Comparison of ENCODE assay signal across 14 mouse cellular contexts in genomic region chr17:24532045-24532444, GRCm38 (mm10). TPM values are rescaled to one million over a fixed set of nuclear protein-coding genes. Genes with fewer than 3 reads are reported as not detected.
DNase-seq lines count a peak whose midpoint lies in the region; ATAC-seq and TF ChIP-seq lines count a peak whose summit lies in the region.
"Had no signal": no experiment of that assay in that cellular context is flagged by ENCODE, and none has a peak within 500 bp of the region (broad histone marks: within the 10 kb centered on the region; RNA-seq: fewer than 3 reads in every experiment).

No protein-coding gene starts in this region.

- H3K36me3 ChIP-seq in hindbrain, embryonic 10.5 days = peaks cover 26% of the 10 kb centered on the region
- H3K36me3 ChIP-seq in hindbrain, embryonic 14.5 days (replicated peaks; ENCODE audit: control insufficient read depth, insufficient read depth) = peaks cover 17% of the 10 kb centered on the region
- H3K36me3 ChIP-seq in midbrain, embryonic 10.5 days = peaks cover 21% of the 10 kb centered on the region
- no peaks in the 10 kb centered on the region for H3K36me3 ChIP-seq in midbrain, postnatal 0 days (ENCODE audit: insufficient read depth, low read length)
- peaks cover 10% of the 10 kb centered on the region; the same call in 1 of the 2 replicates for H3K36me3 ChIP-seq in forebrain, postnatal 0 days (ENCODE audit: insufficient read depth)
- no peaks in the 10 kb centered on the region; the same call in 1 of the 2 replicates for H3K36me3 ChIP-seq in midbrain, embryonic 16.5 days (ENCODE audit: control insufficient read depth, insufficient read depth, low read length)

- no peak overlapping the region for H3K9ac ChIP-seq in hindbrain, embryonic 14.5 days
- no peak overlapping the region for H3K9ac ChIP-seq in midbrain, postnatal 0 days (replicated peaks; ENCODE audit: low read length, poor library complexity, severe bottlenecking)
- 0 out of 2 replicates have a peak overlapping the region, but pooled peaks have one; percentile 6 for H3K9ac ChIP-seq in forebrain, postnatal 0 days
- H3K9ac ChIP-seq in midbrain, embryonic 16.5 days (ENCODE audit: low read depth, low read length) = peak overlapping the region; percentile 31

- H3K27ac ChIP-seq in hindbrain, embryonic 10.5 days = no peak overlapping the region
- no peak overlapping the region for H3K27ac ChIP-seq in hindbrain, embryonic 14.5 days
- H3K27ac ChIP-seq in midbrain, embryonic 10.5 days (replicated peaks) = no peak overlapping the region
- H3K27ac ChIP-seq in midbrain, postnatal 0 days (ENCODE audit: low read depth, low read length) = no peak overlapping the region
- H3K27ac ChIP-seq in forebrain, postnatal 0 days (ENCODE audit: low read depth, low read length) = no peak overlapping the region
- H3K27ac ChIP-seq in midbrain, embryonic 16.5 days (ENCODE audit: low read length) = no peak overlapping the region

- WGBS in hindbrain, embryonic 10.5 days = 76% methylated on average over 7 of the region's 7 CpGs
- 81% methylated on average over 7 of the region's 7 CpGs for WGBS in hindbrain, embryonic 14.5 days
- WGBS in midbrain, embryonic 10.5 days = 74% methylated on average over 7 of the region's 7 CpGs
- WGBS in midbrain, postnatal 0 days = 72% methylated on average over 7 of the region's 7 CpGs
- 72% methylated on average over 7 of the region's 7 CpGs for WGBS in forebrain, postnatal 0 days
- 71% methylated on average over 7 of the region's 7 CpGs for WGBS in midbrain, embryonic 16.5 days

- H3K4me2 ChIP-seq in hindbrain, embryonic 14.5 days (replicated peaks) = no peak overlapping the region
- H3K4me2 ChIP-seq in midbrain, postnatal 0 days (ENCODE audit: low read depth, low read length, poor library complexity, severe bottlenecking) = no peak overlapping the region; the same call in 1 of the 2 replicates
- H3K4me2 ChIP-seq in forebrain, postnatal 0 days (ENCODE audit: low read depth) = 0 out of 2 replicates have a peak overlapping the region, but pooled peaks have one; percentile 66
- H3K4me2 ChIP-seq in midbrain, embryonic 16.5 days (ENCODE audit: low read length) = no peak overlapping the region

- ATAC-seq in hindbrain, embryonic 14.5 days (ENCODE audit: low FRiP score) = no peak
- no peak for ATAC-seq in midbrain, postnatal 0 days (ENCODE audit: low FRiP score)
- no peak for ATAC-seq in forebrain, postnatal 0 days
- ATAC-seq in midbrain, embryonic 16.5 days = no peak

- peaks cover 61% of the 10 kb centered on the region for H3K4me1 ChIP-seq in hindbrain, embryonic 10.5 days (replicated peaks)
- H3K4me1 ChIP-seq in hindbrain, embryonic 14.5 days (replicated peaks; ENCODE audit: control insufficient read depth, insufficient read depth, low read length) = peaks cover 39% of the 10 kb centered on the region
- peaks cover 55% of the 10 kb centered on the region for H3K4me1 ChIP-seq in midbrain, embryonic 10.5 days
- H3K4me1 ChIP-seq in midbrain, postnatal 0 days (ENCODE audit: insufficient read depth, low read length) = peaks cover 22% of the 10 kb centered on the region
- H3K4me1 ChIP-seq in forebrain, postnatal 0 days (ENCODE audit: insufficient read depth) = peaks cover 33% of the 10 kb centered on the region
- H3K4me1 ChIP-seq in midbrain, embryonic 16.5 days (ENCODE audit: control insufficient read depth, insufficient read depth, low read length) = peaks cover 32% of the 10 kb centered on the region

- no peaks in the 10 kb centered on the region for H3K9me3 ChIP-seq in hindbrain, embryonic 10.5 days
- H3K9me3 ChIP-seq in hindbrain, embryonic 14.5 days (ENCODE audit: control insufficient read depth, low read length) = no peaks in the 10 kb centered on the region
- no peaks in the 10 kb centered on the region for H3K9me3 ChIP-seq in midbrain, embryonic 10.5 days (replicated peaks)
- no peaks in the 10 kb centered on the region for H3K9me3 ChIP-seq in midbrain, postnatal 0 days (ENCODE audit: low read length)
- no peaks in the 10 kb centered on the region for H3K9me3 ChIP-seq in forebrain, postnatal 0 days (ENCODE audit: low read length)
- H3K9me3 ChIP-seq in midbrain, embryonic 16.5 days (replicated peaks; ENCODE audit: control insufficient read depth, low read length, poor library complexity, severe bottlenecking) = no peaks in the 10 kb centered on the region

- H3K27me3 ChIP-seq in hindbrain, embryonic 10.5 days (ENCODE audit: insufficient read depth, poor library complexity, severe bottlenecking) = no peaks in the 10 kb centered on the region
- no peaks in the 10 kb centered on the region for H3K27me3 ChIP-seq in hindbrain, embryonic 14.5 days (ENCODE audit: control insufficient read depth, insufficient read depth, low read length)
- 0 out of 2 replicates have a peak, but pooled peaks cover 3% of the 10 kb centered on the region for H3K27me3 ChIP-seq in midbrain, embryonic 10.5 days (ENCODE audit: low read depth, poor library complexity, severe bottlenecking)
- no peaks in the 10 kb centered on the region for H3K27me3 ChIP-seq in midbrain, postnatal 0 days (ENCODE audit: insufficient read depth, low read length)
- H3K27me3 ChIP-seq in forebrain, postnatal 0 days (ENCODE audit: insufficient read depth, low read length) = no peaks in the 10 kb centered on the region
- H3K27me3 ChIP-seq in midbrain, embryonic 16.5 days (ENCODE audit: control insufficient read depth, insufficient read depth, low read depth, low read length) = no peaks in the 10 kb centered on the region; the same call in 1 of the 2 replicates

- TF ChIP-seq CTCF in midbrain, postnatal 0 days (IDR thresholded peaks at IDR 0.05) = no peak
- no peak for TF ChIP-seq CTCF in forebrain, postnatal 0 days (IDR thresholded peaks at IDR 0.05; ENCODE audit: low read depth)

- DNase-seq in hindbrain, embryonic 10.5 days (ENCODE audit: low spot score) = no peak
- no peak for DNase-seq in hindbrain, embryonic 14.5 days (ENCODE audit: low spot score)
- DNase-seq in midbrain, embryonic 10.5 days (ENCODE audit: low spot score) = no peak
- no peak for DNase-seq in midbrain, postnatal 0 days (ENCODE audit: low spot score)
- no peak for DNase-seq in forebrain, postnatal 0 days
- DNase-seq in yolk sac, embryonic 10.5 days (ENCODE audit: low spot score) = no peak
- no peak for DNase-seq in ovary, postnatal 14 days (ENCODE audit: low spot score)
- DNase-seq: adrenal gland, postnatal 25 days; cerebellum, adult 11 months; heart, postnatal 14 days; kidney, postnatal 4 days; right cerebral cortex, postnatal 14 days had no signal

- peak overlapping the region; percentile 14; the same call in 1 of the 2 replicates for H3K4me3 ChIP-seq in hindbrain, embryonic 10.5 days
- no peak overlapping the region for H3K4me3 ChIP-seq in hindbrain, embryonic 14.5 days (replicated peaks; ENCODE audit: low read length)
- H3K4me3 ChIP-seq in midbrain, embryonic 10.5 days = peak overlapping the region; percentile 8; the same call in 1 of the 2 replicates
- H3K4me3 ChIP-seq in midbrain, postnatal 0 days (ENCODE audit: low read depth, low read length) = no peak overlapping the region
- H3K4me3 ChIP-seq in forebrain, postnatal 0 days (ENCODE audit: low read depth, low read length) = no peak overlapping the region
- H3K4me3 ChIP-seq in midbrain, embryonic 16.5 days (ENCODE audit: low read depth, low read length) = no peak overlapping the region

RNA-seq across cellular contexts. Expression of gene Rab26, which starts 2.0 kb away (rescaled TPM):
- 1.8 and 3.0 TPM in 2 replicates for polyA plus RNA-seq in hindbrain, embryonic 10.5 days (2016; fragmentation: Nextera tagmentation; extraction: Ambion mirVana)
- 4.2 and 5.6 TPM in 2 replicates for polyA plus RNA-seq in hindbrain, embryonic 14.5 days (2014; fragmentation: Nextera tagmentation; extraction: Ambion mirVana)
- polyA plus RNA-seq in midbrain, embryonic 10.5 days (2016; fragmentation: Nextera tagmentation; extraction: Ambion mirVana) = 2.1 and 2.9 TPM in 2 replicates
- total RNA-seq in midbrain, postnatal 0 days (2014; rRNA removed) = 4.4 and 7.6 TPM in 2 replicates
- 15.5 and 17.7 TPM in 2 replicates for polyA plus RNA-seq in midbrain, postnatal 0 days (2015; fragmentation: Nextera tagmentation; extraction: Ambion mirVana)
- total RNA-seq in forebrain, postnatal 0 days (2014; rRNA removed) = 5.0 and 7.1 TPM in 2 replicates
- polyA plus RNA-seq in forebrain, postnatal 0 days (2015; fragmentation: Nextera tagmentation; extraction: Ambion mirVana) = 10.1 and 12.4 TPM in 2 replicates
- 9.1 and 14.7 TPM in 2 replicates for polyA plus RNA-seq in midbrain, embryonic 16.5 days (2015; fragmentation: Nextera tagmentation; extraction: Ambion mirVana)

RNA-seq across cellular contexts. Expression of gene Traf7, which starts 4.3 kb away (rescaled TPM):
- polyA plus RNA-seq in hindbrain, embryonic 10.5 days (2016; fragmentation: Nextera tagmentation; extraction: Ambion mirVana) = 93.6 and 96.4 TPM in 2 replicates
- polyA plus RNA-seq in hindbrain, embryonic 14.5 days (2014; fragmentation: Nextera tagmentation; extraction: Ambion mirVana) = 75.0 and 82.8 TPM in 2 replicates
- 106 and 110 TPM in 2 replicates for polyA plus RNA-seq in midbrain, embryonic 10.5 days (2016; fragmentation: Nextera tagmentation; extraction: Ambion mirVana)
- 175 and 179 TPM in 2 replicates for total RNA-seq in midbrain, postnatal 0 days (2014; rRNA removed)
- polyA plus RNA-seq in midbrain, postnatal 0 days (2015; fragmentation: Nextera tagmentation; extraction: Ambion mirVana) = 71.4 and 73.6 TPM in 2 replicates
- 145 and 168 TPM in 2 replicates for total RNA-seq in forebrain, postnatal 0 days (2014; rRNA removed)
- polyA plus RNA-seq in forebrain, postnatal 0 days (2015; fragmentation: Nextera tagmentation; extraction: Ambion mirVana) = 81.4 and 82.0 TPM in 2 replicates
- polyA plus RNA-seq in midbrain, embryonic 16.5 days (2015; fragmentation: Nextera tagmentation; extraction: Ambion mirVana) = 103 and 104 TPM in 2 replicates

RNA-seq across cellular contexts. Expression of gene Pkd1, which starts 17.6 kb away (rescaled TPM):
- 11.9 and 21.7 TPM in 2 replicates for polyA plus RNA-seq in hindbrain, embryonic 10.5 days (2016; fragmentation: Nextera tagmentation; extraction: Ambion mirVana)
- polyA plus RNA-seq in hindbrain, embryonic 14.5 days (2014; fragmentation: Nextera tagmentation; extraction: Ambion mirVana) = 28.4 and 30.4 TPM in 2 replicates
- polyA plus RNA-seq in midbrain, embryonic 10.5 days (2016; fragmentation: Nextera tagmentation; extraction: Ambion mirVana) = 14.7 and 18.5 TPM in 2 replicates
- 73.6 and 84.3 TPM in 2 replicates for total RNA-seq in midbrain, postnatal 0 days (2014; rRNA removed)
- 13.6 and 14.5 TPM in 2 replicates for polyA plus RNA-seq in midbrain, postnatal 0 days (2015; fragmentation: Nextera tagmentation; extraction: Ambion mirVana)
- 48.9 and 58.8 TPM in 2 replicates for total RNA-seq in forebrain, postnatal 0 days (2014; rRNA removed)
- 4.9 and 8.9 TPM in 2 replicates for polyA plus RNA-seq in forebrain, postnatal 0 days (2015; fragmentation: Nextera tagmentation; extraction: Ambion mirVana)
- polyA plus RNA-seq in midbrain, embryonic 16.5 days (2015; fragmentation: Nextera tagmentation; extraction: Ambion mirVana) = 20.1 and 22.4 TPM in 2 replicates

RNA-seq across cellular contexts. Expression of gene Caskin1, which starts 43.6 kb away (rescaled TPM):
- polyA plus RNA-seq in hindbrain, embryonic 10.5 days (2016; fragmentation: Nextera tagmentation; extraction: Ambion mirVana) = 6.8 and 10.2 TPM in 2 replicates
- polyA plus RNA-seq in hindbrain, embryonic 14.5 days (2014; fragmentation: Nextera tagmentation; extraction: Ambion mirVana) = 45.7 and 46.8 TPM in 2 replicates
- 6.7 and 8.5 TPM in 2 replicates for polyA plus RNA-seq in midbrain, embryonic 10.5 days (2016; fragmentation: Nextera tagmentation; extraction: Ambion mirVana)
- 151 and 153 TPM in 2 replicates for total RNA-seq in midbrain, postnatal 0 days (2014; rRNA removed)
- 43.9 and 47.5 TPM in 2 replicates for polyA plus RNA-seq in midbrain, postnatal 0 days (2015; fragmentation: Nextera tagmentation; extraction: Ambion mirVana)
- 90.0 and 113 TPM in 2 replicates for total RNA-seq in forebrain, postnatal 0 days (2014; rRNA removed)
- polyA plus RNA-seq in forebrain, postnatal 0 days (2015; fragmentation: Nextera tagmentation; extraction: Ambion mirVana) = 14.9 and 25.3 TPM in 2 replicates
- 43.6 and 45.7 TPM in 2 replicates for polyA plus RNA-seq in midbrain, embryonic 16.5 days (2015; fragmentation: Nextera tagmentation; extraction: Ambion mirVana)
- total RNA-seq: megakaryocyte progenitor cell, adult 5-6 weeks had no signal

RNA-seq across cellular contexts. Expression of gene Mlst8, which starts 53.2 kb away (rescaled TPM):
- 35.1 and 36.0 TPM in 2 replicates for polyA plus RNA-seq in hindbrain, embryonic 10.5 days (2016; fragmentation: Nextera tagmentation; extraction: Ambion mirVana)
- polyA plus RNA-seq in hindbrain, embryonic 14.5 days (2014; fragmentation: Nextera tagmentation; extraction: Ambion mirVana) = 30.2 and 31.1 TPM in 2 replicates
- polyA plus RNA-seq in midbrain, embryonic 10.5 days (2016; fragmentation: Nextera tagmentation; extraction: Ambion mirVana) = 40.2 and 40.9 TPM in 2 replicates
- 51.8 and 60.8 TPM in 2 replicates for total RNA-seq in midbrain, postnatal 0 days (2014; rRNA removed)
- polyA plus RNA-seq in midbrain, postnatal 0 days (2015; fragmentation: Nextera tagmentation; extraction: Ambion mirVana) = 28.4 and 29.5 TPM in 2 replicates
- 36.5 and 45.5 TPM in 2 replicates for total RNA-seq in forebrain, postnatal 0 days (2014; rRNA removed)
- polyA plus RNA-seq in forebrain, postnatal 0 days (2015; fragmentation: Nextera tagmentation; extraction: Ambion mirVana) = 23.9 and 28.2 TPM in 2 replicates
- polyA plus RNA-seq in midbrain, embryonic 16.5 days (2015; fragmentation: Nextera tagmentation; extraction: Ambion mirVana) = 36.5 and 37.2 TPM in 2 replicates

Comparison
In these comparisons a context has a peak if more than half of its experiments do, and no peak if none do; other contexts are left out.
1. H3K4me3 ChIP-seq: peak in hindbrain, embryonic 10.5 days (single experiment) and midbrain, embryonic 10.5 days (single experiment); none in hindbrain, embryonic 14.5 days (single experiment), midbrain, postnatal 0 days (single experiment), forebrain, postnatal 0 days (single experiment) and midbrain, embryonic 16.5 days (single experiment).
2. H3K9ac ChIP-seq: peak in forebrain, postnatal 0 days (single experiment) and midbrain, embryonic 16.5 days (single experiment); none in hindbrain, embryonic 14.5 days (single experiment) and midbrain, postnatal 0 days (single experiment).